In genomic region chr13:67830911-67831336, GRCm38 (mm10) we compare ENCODE assay signal across 9 mouse cellular contexts. TPM values are rescaled to one million over a fixed set of nuclear protein-coding genes. Genes with fewer than 3 reads are reported as not detected.
A peak's percentile ranks its signal among the peaks of the same experiment; 100 is the strongest.
DNase-seq lines count a peak whose midpoint lies in the region; ATAC-seq and TF ChIP-seq lines count a peak whose summit lies in the region.
"Had no signal": no experiment of that assay in that cellular context is flagged by ENCODE, and none has a peak within 500 bp of the region (broad histone marks: within the 10 kb centered on the region; RNA-seq: fewer than 3 reads in every experiment).

Gene Gm10037, plus strand, starts transcription at chr13:67831106.

- H3K9me3 ChIP-seq in forebrain, embryonic 11.5 days (ENCODE audit: control insufficient read depth, low read length), result peaks cover 2% of the 10 kb centered on the region; the same call in 1 of the 2 replicates
- no peaks in the 10 kb centered on the region for H3K9me3 ChIP-seq in liver, embryonic 15.5 days (replicated peaks)
- 0 out of 2 replicates have a peak, but pooled peaks cover 3% of the 10 kb centered on the region for H3K9me3 ChIP-seq in stomach, embryonic 16.5 days (replicated peaks; ENCODE audit: control insufficient read depth, low read length)
- H3K9me3 ChIP-seq: G1E had no signal

- 1% methylated on average over 14 of the region's 14 CpGs for WGBS in forebrain, embryonic 11.5 days
- WGBS in liver, embryonic 15.5 days (ENCODE audit: insufficient replicate concordance), result 2% methylated on average over 14 of the region's 14 CpGs
- 2% methylated on average over 14 of the region's 14 CpGs for WGBS in stomach, embryonic 16.5 days

- H3K4me3 ChIP-seq in forebrain, embryonic 11.5 days (ENCODE audit: low read depth, low read length), result peak within 1 kb of the TSS; percentile 47
- H3K4me3 ChIP-seq in liver, embryonic 15.5 days (replicated peaks), result peak within 1 kb of the TSS; percentile 63
- H3K4me3 ChIP-seq in stomach, embryonic 16.5 days (replicated peaks; ENCODE audit: low read length), result peak within 1 kb of the TSS; percentile 61

- peak; percentile 76 for ATAC-seq in forebrain, embryonic 11.5 days (replicated peaks; ENCODE audit: low FRiP score)
- peak; percentile 57 for ATAC-seq in liver, embryonic 15.5 days (ENCODE audit: insufficient read depth)
- peak; percentile 86 for ATAC-seq in stomach, embryonic 16.5 days (ENCODE audit: insufficient read depth, low FRiP score)

- no peaks in the 10 kb centered on the region for H3K27me3 ChIP-seq in forebrain, embryonic 11.5 days (ENCODE audit: control insufficient read depth, insufficient read depth, low read length)
- H3K27me3 ChIP-seq in liver, embryonic 15.5 days, result no peaks in the 10 kb centered on the region
- H3K27me3 ChIP-seq in stomach, embryonic 16.5 days (ENCODE audit: control insufficient read depth, insufficient read depth, low read length), result no peaks in the 10 kb centered on the region

- H3K9ac ChIP-seq in forebrain, embryonic 11.5 days (ENCODE audit: low read length), result peak within 1 kb of the TSS; percentile 46
- peak within 1 kb of the TSS; percentile 49 for H3K9ac ChIP-seq in liver, embryonic 15.5 days
- H3K9ac ChIP-seq in stomach, embryonic 16.5 days (ENCODE audit: low read length), result peak within 1 kb of the TSS; percentile 73

- TF ChIP-seq CTCF in brain, embryonic 14.5 days (IDR thresholded peaks at IDR 0.05; ENCODE audit: borderline replicate concordance, extremely low read depth, insufficient read depth, insufficient read length), result no peak

- peak; percentile 58 for DNase-seq in CD4-positive helper T cell, adult 2 months (ENCODE audit: low read depth, low spot score)
- DNase-seq in brain, embryonic 14.5 days (ENCODE audit: low read depth), result peak; percentile 91
- DNase-seq in forebrain, embryonic 11.5 days (ENCODE audit: low spot score), result peak; percentile 56
- peak; percentile 40 for DNase-seq in heart, postnatal 4 days
- peak; percentile 48 to 84 for DNase-seq in layer of hippocampus, adult 18-20 months (ENCODE audit: low spot score in 2 of 2)
- peak; percentile 62 for DNase-seq in neural tube, embryonic 10.5 days (ENCODE audit: extremely low spot score, low spot score)

- no peaks in the 10 kb centered on the region for H3K4me1 ChIP-seq in forebrain, embryonic 11.5 days (replicated peaks; ENCODE audit: control insufficient read depth, insufficient read depth, low read length)
- H3K4me1 ChIP-seq in liver, embryonic 15.5 days (replicated peaks), result no peaks in the 10 kb centered on the region; the same call in 1 of the 2 replicates
- no peaks in the 10 kb centered on the region for H3K4me1 ChIP-seq in stomach, embryonic 16.5 days (ENCODE audit: control insufficient read depth, insufficient read depth, low read length)

- peaks cover 6% of the 10 kb centered on the region for H3K36me3 ChIP-seq in forebrain, embryonic 11.5 days (ENCODE audit: control insufficient read depth, insufficient read depth, low read length)
- peaks cover 7% of the 10 kb centered on the region for H3K36me3 ChIP-seq in liver, embryonic 15.5 days (replicated peaks)
- peaks cover 7% of the 10 kb centered on the region; the same call in 1 of the 2 replicates for H3K36me3 ChIP-seq in stomach, embryonic 16.5 days (ENCODE audit: control insufficient read depth, insufficient read depth, low read length)
- H3K36me3 ChIP-seq: G1E had no signal

- no peak for TF ChIP-seq POLR2A in brain, embryonic 14.5 days (IDR thresholded peaks at IDR 0.05; ENCODE audit: borderline replicate concordance, extremely low read depth, insufficient read depth, insufficient read length, poor library complexity, severe bottlenecking)

- H3K27ac ChIP-seq in forebrain, embryonic 11.5 days (ENCODE audit: low read depth, low read length), result no peak within 1 kb of the TSS
- no peak within 1 kb of the TSS for H3K27ac ChIP-seq in liver, embryonic 15.5 days (replicated peaks)
- H3K27ac ChIP-seq in stomach, embryonic 16.5 days (ENCODE audit: low read length), result no peak within 1 kb of the TSS

- H3K4me2 ChIP-seq in forebrain, embryonic 11.5 days (ENCODE audit: low read depth, low read length, severe bottlenecking), result peak within 1 kb of the TSS; percentile 50
- H3K4me2 ChIP-seq in liver, embryonic 15.5 days, result peak within 1 kb of the TSS; percentile 66
- peak within 1 kb of the TSS; percentile 68 for H3K4me2 ChIP-seq in stomach, embryonic 16.5 days (ENCODE audit: low read depth, low read length)

RNA-seq across cellular contexts. Expression of gene Gm10037, which starts in this region (rescaled TPM):
- polyA plus RNA-seq in brain, embryonic 14.5 days (2012; rRNA removed), result 6.0 and 6.1 TPM in 2 replicates
- polyA plus RNA-seq in forebrain, embryonic 11.5 days (2014; fragmentation: Nextera tagmentation; extraction: Ambion mirVana), result 2.7 and 2.8 TPM in 2 replicates
- 1 to 10 TPM in 1 of 2 experiments, under 1 TPM in 1; 0.95 to 1.5 TPM for total RNA-seq in heart, postnatal 4 days (2021)
- 1 to 10 TPM; 7.6 to 9.3 TPM for total RNA-seq in layer of hippocampus, adult 18-20 months (2021)
- 0.18 and 0.31 TPM in 2 replicates for polyA plus RNA-seq in liver, embryonic 15.5 days (2015; fragmentation: Nextera tagmentation; extraction: Ambion mirVana)
- polyA plus RNA-seq in stomach, embryonic 16.5 days (2015; fragmentation: Nextera tagmentation; extraction: Ambion mirVana), result 2.3 and 3.0 TPM in 2 replicates
- total RNA-seq: G1E had no signal
- polyA plus RNA-seq: G1E had no signal

Comparison
In these comparisons a context has a peak if more than half of its experiments do, and no peak if none do; other contexts are left out.
1. Peak in ATAC-seq, H3K4me3 ChIP-seq, H3K9ac ChIP-seq and H3K4me2 ChIP-seq in liver, embryonic 15.5 days; RNA of the gene not detected or under 1 TPM.
2. DNase-seq: peak in every context shown above with its lines; median percentile 91 in brain, embryonic 14.5 days; 66 in layer of hippocampus, adult 18-20 months; 62 in neural tube, embryonic 10.5 days; 58 in CD4-positive helper T cell, adult 2 months; 56 in forebrain, embryonic 11.5 days; 40 in heart, postnatal 4 days.